Mouse (Mus musculus): Measurements from ENCODE around the gene Zscan21. TPM values are rescaled to one million over a fixed set of nuclear protein-coding genes. Genes with fewer than 3 reads are reported as not detected.

The Zscan21 gene
- polyA plus RNA-seq, 1 experiment from 2014 or later: 78.8 TPM

DNA sequence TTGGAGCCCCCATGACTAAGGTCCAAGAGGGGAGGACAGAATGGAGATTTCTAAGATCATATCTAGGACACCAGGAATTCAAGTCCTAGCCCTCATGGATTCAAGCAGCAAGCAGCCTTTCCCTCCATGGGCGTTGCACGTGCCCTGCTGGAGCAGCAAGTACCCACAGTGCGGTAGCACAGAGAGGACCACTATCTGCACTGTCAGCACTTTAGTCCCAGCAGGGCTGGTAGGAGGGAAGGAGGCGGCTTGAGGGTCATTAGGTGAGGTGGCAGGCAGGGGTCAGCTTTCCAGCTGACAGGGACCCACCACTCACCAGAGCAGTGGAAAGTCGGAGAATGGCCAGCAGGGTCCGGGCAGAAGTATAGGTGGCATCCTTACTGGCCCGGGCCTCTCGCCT lies 48.9 kb downstream of the Zscan21 start:
- Histone ChIP-seq H3K4me3 (replicated peaks) (no peak overlapping the region; the same call in 1 of the 2 replicates), H3K27ac (no peak overlapping the region), H3K27me3 (no peaks in the 10 kb centered on the region), H3K9ac (replicated peaks) (0 out of 2 replicates have a peak overlapping the region, but pooled peaks have one; percentile 9), H3K36me3 (peaks cover 80% of the 10 kb centered on the region), H3K4me1 (replicated peaks) (peaks cover 17% of the 10 kb centered on the region), H3K9me3 (no peaks in the 10 kb centered on the region), H3K4me2 (no peak overlapping the region)
- WGBS: 83% methylated on average over 8 of the region's 8 CpGs
- no peak for ATAC-seq (ENCODE audit: insufficient number of reproducible peaks, insufficient read depth, low FRiP score, low TSS enrichment, low read depth)

DNA sequence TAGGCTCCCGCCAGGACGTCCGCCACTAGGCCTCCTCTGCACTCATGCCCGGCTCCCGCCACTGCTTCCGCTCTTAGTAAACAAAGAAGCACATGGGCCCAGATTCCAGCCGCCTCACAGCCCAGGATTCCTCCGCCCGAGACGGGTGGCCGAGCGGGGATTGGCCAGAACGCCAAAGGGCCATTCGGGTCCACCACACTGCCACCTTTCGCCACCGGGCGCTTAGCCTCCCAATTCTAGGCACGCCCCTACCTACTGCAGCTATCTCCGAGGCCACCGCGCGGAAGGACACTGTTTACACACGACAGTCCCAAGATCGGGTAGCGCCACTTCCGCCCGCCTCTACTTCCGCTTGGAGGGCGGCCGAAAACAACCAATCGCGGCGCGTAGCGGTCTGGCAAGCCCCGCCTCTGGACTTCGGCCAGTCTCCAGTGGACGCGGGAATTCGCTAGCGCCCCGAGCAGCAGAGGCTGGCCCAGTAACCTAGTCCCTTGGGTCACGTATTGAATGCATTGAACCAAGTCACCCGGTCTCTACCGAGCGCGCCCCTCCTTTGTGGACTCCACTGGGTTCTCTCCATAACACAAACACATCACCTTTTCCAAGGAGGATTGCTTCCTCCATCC lies 54.3 kb downstream of the Zscan21 start:
- peak; percentile 84 for ATAC-seq (ENCODE audit: insufficient number of reproducible peaks, insufficient read depth, low FRiP score, low TSS enrichment, low read depth)
- no peaks in the 10 kb centered on the region for H3K27me3 ChIP-seq
- H3K9ac ChIP-seq (replicated peaks): peak overlapping the region; percentile 80
- peak overlapping the region; percentile 81 for H3K4me2 ChIP-seq
- WGBS: under 1% methylated on average over 47 of the region's 47 CpGs
- H3K4me1 ChIP-seq (replicated peaks): peaks cover 17% of the 10 kb centered on the region
- H3K9me3 ChIP-seq: no peaks in the 10 kb centered on the region
- peaks cover 67% of the 10 kb centered on the region for H3K36me3 ChIP-seq
- H3K4me3 ChIP-seq (replicated peaks): peak overlapping the region; percentile 74
- peak overlapping the region; percentile 95 for H3K27ac ChIP-seq

DNA sequence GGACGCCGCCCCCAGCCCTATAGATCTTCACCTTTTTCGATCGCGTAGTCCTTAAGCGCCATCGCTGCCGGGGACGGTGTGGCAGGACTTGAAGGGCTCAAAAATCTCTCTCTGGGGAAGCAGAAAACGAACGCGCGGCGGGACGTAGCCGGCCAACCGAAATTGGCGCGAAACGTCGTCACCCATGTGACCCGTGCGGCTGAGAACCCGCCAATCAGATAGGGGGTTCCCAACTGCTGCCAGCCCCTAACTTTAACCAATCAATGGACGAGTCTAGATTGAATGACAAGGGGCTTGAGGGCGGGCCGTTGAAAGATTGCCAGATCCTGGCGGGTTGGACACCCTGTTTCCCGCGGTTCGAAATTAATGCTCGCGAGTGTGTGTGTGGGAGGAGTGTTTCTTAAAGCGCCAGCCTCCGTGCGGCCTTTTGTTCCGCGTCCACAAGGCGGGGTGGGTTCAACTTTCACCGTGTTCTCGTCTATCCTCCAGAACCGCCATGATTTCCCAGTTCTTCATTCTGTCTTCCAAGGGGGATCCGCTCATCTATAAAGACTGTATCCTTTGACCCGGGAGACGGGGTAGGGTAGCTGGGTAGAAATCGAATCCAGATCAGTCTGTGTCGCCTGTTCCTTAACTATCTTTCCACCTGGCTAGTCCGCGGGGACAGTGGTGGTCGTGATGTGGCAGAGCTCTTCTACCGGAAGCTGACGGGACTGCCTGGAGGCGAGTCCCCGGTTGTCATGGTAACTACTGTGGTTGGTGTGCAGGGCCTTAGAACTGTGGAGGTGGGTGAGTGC lies 55.2 kb downstream of the Zscan21 start, which contains the start of the genes Ap4m1 and Mcm7:
Ap4m1 (plus strand) TSS at position 308 of the 797 bp plus-strand sequence.
Mcm7 (minus strand) TSS at position 728 of the 797 bp plus-strand sequence.
- Histone ChIP-seq H3K4me2 (peak within 1 kb of the TSS; percentile 81), H3K27me3 (no peaks in the 10 kb centered on the region), H3K4me3 (replicated peaks) (peak within 1 kb of the TSS; percentile 74), H3K27ac (peak within 1 kb of the TSS; percentile 95), H3K9ac (replicated peaks) (peak within 1 kb of the TSS; percentile 80), H3K36me3 (peaks cover 66% of the 10 kb centered on the region), H3K9me3 (no peaks in the 10 kb centered on the region), H3K4me1 (replicated peaks) (peaks cover 17% of the 10 kb centered on the region)
- ATAC-seq (ENCODE audit: insufficient number of reproducible peaks, insufficient read depth, low FRiP score, low TSS enrichment, low read depth): peak; percentile 91
- under 1% methylated on average over 54 of the region's 54 CpGs for WGBS

- Histone ChIP-seq H3K27ac (no peak overlapping the region), H3K4me3 (replicated peaks) (peak overlapping the region; percentile 74)
- 78% methylated on average over 3 of the region's 3 CpGs for WGBS
Observed at GRCm38 (mm10) chr5:138173217-138173616, 56.5 kb downstream of the Zscan21 start.

More at GRCm38 (mm10) chr5:138173217-138173616, 56.5 kb downstream of the Zscan21 start:
- no peaks in the 10 kb centered on the region for H3K9me3 ChIP-seq
- no peaks in the 10 kb centered on the region for H3K27me3 ChIP-seq
- ATAC-seq (ENCODE audit: insufficient number of reproducible peaks, insufficient read depth, low FRiP score, low TSS enrichment, low read depth): no peak
- H3K36me3 ChIP-seq: peaks cover 66% of the 10 kb centered on the region
- H3K4me1 ChIP-seq (replicated peaks): peaks cover 17% of the 10 kb centered on the region
- peak overlapping the region; percentile 81 for H3K4me2 ChIP-seq
- no peak overlapping the region for H3K9ac ChIP-seq (replicated peaks)

MicroRNAs within 50 kb of the gene (microRNA counts, 519-probe panel; counts per million panel counts)
- 6,828 counts per million, percentile 83 among the panel's probes with 10 or more counts for microRNA mmu-miR-106b
- 9,022 counts per million, percentile 96 among the panel's probes with 10 or more counts for microRNA mmu-miR-25
- microRNA mmu-miR-93: 6,624 counts per million, percentile 79 among the panel's probes with 10 or more counts

Small RNA genes within 50 kb of the gene (microRNA-seq; reads per million reads assigned to microRNA genes)
- 11,332 reads per million, percentile 95 among the genes with 10 or more reads in this experiment for gene Mir106b
- gene Mir25: 953 reads per million, percentile 75 among the genes with 10 or more reads in this experiment
- 18,583 reads per million, percentile 96 among the genes with 10 or more reads in this experiment for gene Mir93

Other genes starting within 250 kb of the Zscan21 start
- not detected in 2 replicates for gene Pilrb2, start 245.1 kb upstream of the Zscan21 start, polyA plus RNA-seq (2016; fragmentation: Nextera tagmentation; extraction: Ambion mirVana)
- not detected in 2 replicates for gene Cyp3a13, start 195.3 kb upstream of the Zscan21 start, polyA plus RNA-seq (2016; fragmentation: Nextera tagmentation; extraction: Ambion mirVana)
- 0.08 and 0.19 TPM in 2 replicates for gene Gjc3, start 153.8 kb upstream of the Zscan21 start, polyA plus RNA-seq (2016; fragmentation: Nextera tagmentation; extraction: Ambion mirVana)
- gene Azgp1, start 135.4 kb upstream of the Zscan21 start, polyA plus RNA-seq (2016; fragmentation: Nextera tagmentation; extraction: Ambion mirVana): not detected in 2 replicates
- gene Smok3a, start 95.6 kb upstream of the Zscan21 start, polyA plus RNA-seq (2016; fragmentation: Nextera tagmentation; extraction: Ambion mirVana): not detected in 2 replicates
- not detected in 2 replicates for gene Smok3b, start 95.5 kb upstream of the Zscan21 start, polyA plus RNA-seq (2016; fragmentation: Nextera tagmentation; extraction: Ambion mirVana)
- gene Smok3c, start 63.7 kb upstream of the Zscan21 start, polyA plus RNA-seq (2016; fragmentation: Nextera tagmentation; extraction: Ambion mirVana): not detected in 2 replicates
- gene Zkscan1, start 31.8 kb upstream of the Zscan21 start, polyA plus RNA-seq (2016; fragmentation: Nextera tagmentation; extraction: Ambion mirVana): 26.8 and 32.1 TPM in 2 replicates
- gene Zfp113, start 38.8 kb downstream of the Zscan21 start, polyA plus RNA-seq (2016; fragmentation: Nextera tagmentation; extraction: Ambion mirVana): 23.4 and 27.4 TPM in 2 replicates
- 332 and 333 TPM in 2 replicates for gene Cops6, start 44.2 kb downstream of the Zscan21 start, polyA plus RNA-seq (2016; fragmentation: Nextera tagmentation; extraction: Ambion mirVana)
- gene Ap4m1, start 55.1 kb downstream of the Zscan21 start, polyA plus RNA-seq (2016; fragmentation: Nextera tagmentation; extraction: Ambion mirVana): 32.0 and 36.3 TPM in 2 replicates
- 298 and 302 TPM in 2 replicates for gene Mcm7, start 55.5 kb downstream of the Zscan21 start, polyA plus RNA-seq (2016; fragmentation: Nextera tagmentation; extraction: Ambion mirVana)
- 114 and 122 TPM in 2 replicates for gene Taf6, start 70.5 kb downstream of the Zscan21 start, polyA plus RNA-seq (2016; fragmentation: Nextera tagmentation; extraction: Ambion mirVana)
- gene Cnpy4, start 70.6 kb downstream of the Zscan21 start, polyA plus RNA-seq (2016; fragmentation: Nextera tagmentation; extraction: Ambion mirVana): 57.7 and 64.7 TPM in 2 replicates
- gene Mblac1, start 77.4 kb downstream of the Zscan21 start, polyA plus RNA-seq (2016; fragmentation: Nextera tagmentation; extraction: Ambion mirVana): 9.7 and 12.2 TPM in 2 replicates
- gene Nxpe5, start 109.0 kb downstream of the Zscan21 start, polyA plus RNA-seq (2016; fragmentation: Nextera tagmentation; extraction: Ambion mirVana): not detected in 2 replicates
- 41.8 and 42.5 TPM in 2 replicates for gene Lamtor4, start 138.6 kb downstream of the Zscan21 start, polyA plus RNA-seq (2016; fragmentation: Nextera tagmentation; extraction: Ambion mirVana)
- gene BC037034, start 147.1 kb downstream of the Zscan21 start, polyA plus RNA-seq (2016; fragmentation: Nextera tagmentation; extraction: Ambion mirVana): 9.7 and 11.0 TPM in 2 replicates
- gene Gal3st4, start 155.9 kb downstream of the Zscan21 start, polyA plus RNA-seq (2016; fragmentation: Nextera tagmentation; extraction: Ambion mirVana): 4.0 and 4.5 TPM in 2 replicates
- gene Gm43720, start 163.1 kb downstream of the Zscan21 start, polyA plus RNA-seq (2016; fragmentation: Nextera tagmentation; extraction: Ambion mirVana): 0.12 and 0.25 TPM in 2 replicates
- 62.5 and 62.8 TPM in 2 replicates for gene Gpc2, start 163.1 kb downstream of the Zscan21 start, polyA plus RNA-seq (2016; fragmentation: Nextera tagmentation; extraction: Ambion mirVana)
- gene Stag3, start 163.3 kb downstream of the Zscan21 start, polyA plus RNA-seq (2016; fragmentation: Nextera tagmentation; extraction: Ambion mirVana): 8.2 and 9.2 TPM in 2 replicates
- not detected in 2 replicates for gene Pvrig, start 225.1 kb downstream of the Zscan21 start, polyA plus RNA-seq (2016; fragmentation: Nextera tagmentation; extraction: Ambion mirVana)